Mouse (Mus musculus): ENCODE measurements around the gene Trim50.

The Trim50 gene

DNA sequence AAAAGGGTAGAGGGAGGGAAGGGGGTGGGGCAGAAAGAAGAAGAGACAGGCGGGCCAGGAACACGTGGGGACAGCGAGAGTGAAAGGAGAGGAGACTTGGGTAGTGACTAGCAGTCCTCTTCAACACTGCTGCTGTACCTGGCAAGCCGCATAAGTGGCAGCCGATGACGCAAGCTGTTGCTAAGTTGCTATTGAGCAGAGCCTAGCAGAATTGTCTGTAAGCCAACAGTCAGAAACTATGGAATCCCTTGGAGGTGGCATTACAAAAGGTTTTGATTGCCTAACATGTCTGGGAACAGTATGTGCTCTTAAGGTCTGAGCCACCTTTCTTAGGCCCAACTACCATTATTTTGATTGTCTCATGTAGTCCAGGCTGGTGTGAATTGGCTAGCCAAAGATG, 15.2 kb downstream of the Trim50 start:
- in situ Hi-C loops (cut with MboI; ENCODE audit: unreplicated experiment in 2 of 2), result loop anchor here in 1 of 2 experiments (10.0 kb wide), 1 partner anchor 254 kb away; no protein-coding TSS in a partner anchor

DNA sequence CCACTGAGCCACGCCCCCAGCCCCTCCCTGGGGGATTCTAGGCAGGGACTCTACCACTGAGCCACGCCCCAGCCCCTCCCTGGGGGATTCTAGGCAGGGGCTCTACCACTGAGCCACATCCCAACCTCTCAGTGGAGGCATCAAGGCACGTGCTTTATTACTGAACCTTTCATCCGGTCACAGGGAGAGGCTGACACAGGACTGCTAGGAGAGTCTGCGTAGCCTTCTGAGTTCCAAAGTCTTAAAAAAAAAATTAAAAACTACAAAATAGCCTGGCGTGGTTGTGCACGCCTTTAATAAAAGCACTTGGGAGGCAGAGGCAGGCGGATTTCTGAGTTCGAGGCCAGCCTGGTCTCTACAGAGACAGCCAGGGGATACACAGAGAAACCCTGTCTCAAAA, 16.1 kb downstream of the Trim50 start:
- in situ Hi-C loops (cut with MboI; ENCODE audit: unreplicated experiment in 2 of 2), result loop anchor here in 1 of 2 experiments (10.0 kb wide), 1 partner anchor 254 kb away; no protein-coding TSS in a partner anchor

DNA sequence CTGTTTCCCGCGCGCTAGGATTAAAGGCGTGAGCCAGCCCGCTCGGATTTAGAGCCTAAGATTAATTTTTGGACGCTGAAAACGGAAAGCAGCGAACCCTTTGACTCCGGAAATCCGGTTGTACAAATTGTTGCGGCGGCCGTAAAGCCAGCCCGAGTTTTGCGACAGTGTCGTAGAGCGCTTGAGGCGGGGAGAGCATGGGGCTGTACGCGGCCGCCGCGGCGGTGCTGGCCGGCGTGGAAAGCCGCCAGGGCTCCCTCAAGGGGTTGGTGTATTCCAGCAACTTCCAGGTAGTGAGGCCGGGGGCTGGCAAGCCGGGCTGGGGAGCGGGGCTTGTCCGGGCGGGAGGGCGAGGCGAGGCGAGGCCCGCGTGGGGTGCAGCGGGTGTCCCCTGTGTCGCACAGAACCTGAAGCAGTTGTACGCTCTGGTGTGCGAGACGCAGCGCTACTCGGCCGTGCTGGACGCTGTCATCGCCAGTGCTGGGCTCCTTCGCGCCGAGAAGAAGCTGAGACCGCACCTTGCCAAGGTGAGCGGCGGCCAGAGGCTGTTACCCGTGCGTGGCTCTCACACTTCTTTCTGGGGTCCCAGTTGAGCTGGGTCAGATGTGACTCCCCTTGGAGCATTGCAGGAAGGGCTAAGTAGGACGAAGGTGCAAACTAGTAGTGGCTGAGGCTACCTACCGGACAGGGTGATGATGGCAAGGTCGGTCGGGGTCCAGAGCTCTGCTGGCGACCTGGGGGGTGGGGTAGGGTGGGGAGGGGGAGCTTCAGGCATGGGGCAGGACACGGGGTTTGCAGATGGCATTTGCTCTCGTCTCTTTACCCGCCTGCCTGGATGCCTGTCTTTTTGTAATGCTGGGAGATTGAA, 16.9 kb downstream of the Trim50 start, which contains the start of gene Nsun5:
Gene Nsun5 (plus strand): TSS at position 167 of the 868 bp plus-strand sequence.
- in situ Hi-C loops (cut with MboI; ENCODE audit: unreplicated experiment in 2 of 2), result loop anchor here in 1 of 2 experiments (10.0 kb wide), 1 partner anchor 255 kb away; no protein-coding TSS in a partner anchor

- in situ Hi-C loops (cut with MboI; ENCODE audit: unreplicated experiment in 2 of 2), result no loop called here
These were observed 18.1 kb downstream of the Trim50 start for GRCm38 (mm10) chr5:135371195-135371594.

- in situ Hi-C loops (cut with MboI; ENCODE audit: unreplicated experiment in 2 of 2), result no loop called here
These were observed 20.5 kb downstream of the Trim50 start for GRCm38 (mm10) chr5:135373601-135374000.

DNA sequence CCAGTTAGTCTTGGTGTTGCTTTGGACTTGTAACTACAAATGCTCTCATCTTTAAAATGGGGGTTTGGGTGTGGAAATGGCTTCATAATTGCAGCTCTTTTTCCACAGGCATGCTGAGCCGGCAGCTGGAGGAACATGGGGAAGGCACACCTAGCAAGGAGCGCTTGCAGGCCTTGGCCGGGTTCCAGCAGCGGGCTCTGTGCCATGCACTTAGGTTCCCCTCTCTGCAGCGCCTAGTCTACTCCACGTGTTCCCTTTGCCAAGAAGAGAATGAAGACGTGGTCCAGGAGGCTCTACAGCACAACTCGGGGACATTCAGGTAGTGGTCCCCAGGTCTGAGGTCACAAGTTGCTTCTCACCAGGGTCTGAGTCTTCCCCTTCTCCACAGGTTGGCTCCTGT, 22.1 kb downstream of the Trim50 start:
- in situ Hi-C loops (cut with MboI; ENCODE audit: unreplicated experiment in 2 of 2), result no loop called here

- in situ Hi-C loops (cut with MboI; ENCODE audit: unreplicated experiment in 2 of 2), result no loop called here
These were observed 23.2 kb downstream of the Trim50 start for GRCm38 (mm10) chr5:135376341-135376740.

DNA sequence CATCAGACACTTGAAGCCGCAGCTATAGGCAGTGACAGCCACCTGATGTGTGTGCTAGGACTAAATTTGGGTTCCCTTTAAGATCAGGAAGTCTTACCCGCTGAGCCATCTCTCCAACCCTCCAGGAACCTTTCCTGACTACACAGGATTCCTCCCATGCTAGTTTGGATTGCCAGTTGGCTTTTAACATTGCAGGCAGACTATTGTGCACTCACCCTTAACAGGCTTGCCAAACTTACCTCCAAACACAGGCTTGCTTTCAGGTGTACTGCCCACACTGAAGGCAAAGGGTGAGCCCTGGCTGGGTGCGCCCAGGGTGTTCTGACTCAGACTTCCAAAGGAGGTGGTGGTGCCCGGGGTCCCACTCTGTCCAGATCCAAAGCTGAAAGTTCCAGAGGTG, 27.6 kb downstream of the Trim50 start:
- in situ Hi-C loops (cut with MboI; ENCODE audit: unreplicated experiment in 2 of 2), result no loop called here

GRCm38 (mm10) chr5:135381356-135381925, 28.3 kb downstream of the Trim50 start:
- in situ Hi-C loops (cut with MboI; ENCODE audit: unreplicated experiment in 2 of 2), result no loop called here

- in situ Hi-C loops (cut with MboI; ENCODE audit: unreplicated experiment in 2 of 2), result no loop called here
These were observed 29.7 kb downstream of the Trim50 start for GRCm38 (mm10) chr5:135382746-135383145.

DNA sequence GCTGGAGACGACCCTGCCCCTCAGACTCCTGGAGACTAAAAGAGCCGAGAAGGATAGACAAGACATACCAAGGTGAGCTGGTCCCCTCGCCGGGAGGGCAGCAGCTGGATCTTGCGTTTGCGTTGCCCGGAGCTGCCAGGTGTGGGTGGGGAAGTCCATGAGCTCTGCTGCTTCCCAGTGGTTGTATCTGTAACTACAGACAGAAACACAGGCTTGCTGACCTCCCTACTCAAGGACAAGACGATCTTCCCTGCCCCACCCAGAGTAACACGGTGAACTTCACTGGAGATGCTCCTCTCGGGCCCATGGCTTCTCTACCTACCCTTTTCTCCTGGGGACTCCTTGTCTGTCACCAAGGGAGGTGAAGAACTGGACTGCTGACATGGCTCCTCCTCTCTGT, 30.7 kb downstream of the Trim50 start:
- in situ Hi-C loops (cut with MboI; ENCODE audit: unreplicated experiment in 2 of 2), result no loop called here

DNA sequence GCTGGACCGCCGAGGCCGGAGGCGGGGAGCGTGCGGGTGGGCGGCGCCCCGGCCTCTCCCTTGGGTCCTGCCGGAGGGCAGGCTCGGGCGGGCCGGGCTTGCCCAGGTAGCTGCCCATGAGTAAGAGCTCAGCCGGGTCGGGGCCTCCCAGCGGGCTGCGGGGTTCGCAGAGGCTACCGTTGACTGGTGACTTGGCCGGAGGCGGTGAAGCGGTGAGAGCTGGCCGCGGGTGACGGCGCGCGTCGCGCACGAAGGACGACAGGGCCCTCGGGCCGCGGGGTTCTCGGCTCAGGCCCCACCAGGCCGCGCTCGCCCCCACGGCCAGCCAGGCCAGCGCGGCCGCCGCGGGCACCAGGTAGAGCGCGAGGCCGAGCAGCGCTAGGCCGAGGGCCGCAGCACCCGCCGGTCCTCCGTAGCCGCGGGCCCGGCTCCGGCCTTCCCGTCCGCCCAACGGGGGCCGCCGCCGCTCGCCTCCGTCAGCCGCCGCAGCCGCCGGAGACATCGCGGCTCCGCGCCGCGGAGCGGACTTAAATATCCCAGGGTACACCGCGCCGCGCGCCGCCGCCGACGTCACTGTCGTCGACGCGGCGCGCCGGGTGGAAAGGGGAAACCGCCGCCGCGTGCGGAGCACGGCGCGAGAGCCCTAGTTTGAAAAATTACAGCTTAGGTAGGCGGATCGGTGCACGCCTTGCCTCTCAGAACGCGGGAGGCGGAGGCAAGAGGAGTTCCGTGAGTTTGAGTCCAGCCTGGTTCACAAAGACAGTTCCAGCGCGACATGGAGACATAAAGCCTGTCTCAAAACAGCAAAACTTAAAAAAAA, 41.1 kb downstream of the Trim50 start, which contains the start of gene Pom121:
Gene Pom121 (minus strand): TSS at position 543 of the 820 bp plus-strand sequence.
- in situ Hi-C loops (cut with MboI; ENCODE audit: unreplicated experiment in 2 of 2), result no loop called here

DNA sequence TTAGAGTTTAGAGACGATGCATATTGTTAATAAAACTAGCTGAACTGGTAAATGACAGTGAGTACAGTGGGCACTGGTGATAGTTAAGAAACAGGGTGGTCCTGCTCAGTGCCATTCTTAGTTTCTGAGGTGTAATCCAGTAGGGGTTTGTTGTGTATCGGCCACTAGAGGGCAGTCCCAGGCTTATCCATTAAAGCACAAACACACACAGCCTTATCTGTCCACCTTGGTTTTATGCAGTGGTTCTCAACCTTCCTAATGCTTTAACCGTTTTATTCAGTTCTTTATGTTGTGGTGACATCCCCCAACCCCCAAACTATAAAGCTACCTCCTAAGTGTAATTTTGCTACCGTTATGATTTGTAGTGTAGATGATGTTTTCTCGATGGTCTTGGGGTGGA, 42.7 kb downstream of the Trim50 start:
- in situ Hi-C loops (cut with MboI; ENCODE audit: unreplicated experiment in 2 of 2), result no loop called here

DNA sequence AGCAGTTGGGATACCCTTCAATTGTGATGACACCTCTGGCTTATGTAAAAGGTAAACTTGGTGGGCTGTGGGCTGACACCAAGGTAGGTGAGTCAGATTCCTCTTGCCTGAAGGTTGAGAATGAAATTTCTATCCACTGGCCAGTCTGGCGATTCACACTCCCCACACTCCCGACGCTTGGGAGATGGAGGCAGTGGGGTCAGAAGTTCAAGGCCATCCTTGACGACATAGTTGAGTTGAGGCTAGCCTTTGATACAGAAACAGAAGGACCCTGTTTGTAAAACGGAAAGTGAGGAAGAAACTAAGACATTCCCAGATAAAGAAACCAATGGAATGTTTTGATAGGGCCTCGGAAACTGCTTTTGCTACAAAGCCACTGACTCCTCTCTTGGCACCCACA, 46.3 kb downstream of the Trim50 start:
- in situ Hi-C loops (cut with MboI; ENCODE audit: unreplicated experiment in 2 of 2), result no loop called here

DNA sequence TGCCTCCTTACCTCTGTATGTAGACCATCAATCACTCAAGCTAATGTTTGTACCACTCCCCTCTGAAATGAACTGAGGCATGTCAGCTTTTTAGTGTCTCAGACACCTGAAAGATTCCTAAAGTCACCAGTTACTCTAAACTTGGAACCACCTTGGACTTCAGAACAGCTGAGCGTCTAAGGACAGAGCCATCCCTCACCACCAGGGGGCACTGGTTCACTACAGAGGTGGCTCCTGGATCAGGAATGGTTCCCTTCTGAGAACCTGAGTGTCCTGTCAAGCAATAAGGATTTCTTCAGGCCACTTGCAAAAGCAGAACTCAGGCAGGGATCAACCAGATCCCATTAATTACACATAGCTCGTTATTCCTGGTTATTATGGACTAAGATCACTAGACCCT, 47.1 kb downstream of the Trim50 start:
- in situ Hi-C loops (cut with MboI; ENCODE audit: unreplicated experiment in 2 of 2), result loop anchor here (5.0 to 10.0 kb wide), 6 partner anchors 92 to 455 kb away; no protein-coding TSS in a partner anchor

- in situ Hi-C loops (cut with MboI; ENCODE audit: unreplicated experiment in 2 of 2), result loop anchor here (5.0 to 10.0 kb wide), 6 partner anchors 88 to 450 kb away; no protein-coding TSS in a partner anchor
These were observed 51.5 kb downstream of the Trim50 start for GRCm38 (mm10) chr5:135404623-135405022.

DNA sequence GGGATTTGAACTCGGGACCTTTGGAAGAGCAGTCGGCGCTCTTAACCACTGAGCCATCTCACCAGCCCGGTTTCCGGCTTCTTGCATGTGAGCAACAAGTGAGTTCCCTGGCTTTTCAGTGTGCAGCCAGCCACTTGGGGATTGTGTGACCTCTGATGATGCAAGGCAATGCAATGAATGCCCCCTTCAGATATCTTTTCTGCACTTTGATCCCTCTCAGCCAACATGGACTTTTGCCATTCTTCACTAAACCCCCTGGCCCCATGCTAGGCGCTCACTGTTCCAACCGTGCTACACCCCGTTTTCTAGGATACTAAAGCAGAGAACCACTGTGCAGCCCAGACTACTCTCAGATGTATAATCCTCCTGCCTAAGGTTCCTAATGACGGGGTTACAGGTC, 52.3 kb downstream of the Trim50 start:
- in situ Hi-C loops (cut with MboI; ENCODE audit: unreplicated experiment in 2 of 2), result loop anchor here in 1 of 2 experiments (10.0 kb wide), 2 partner anchors 359 to 449 kb away; no protein-coding TSS in a partner anchor

GRCm38 (mm10) chr5:135408114-135408513, 55.0 kb downstream of the Trim50 start:
- in situ Hi-C loops (cut with MboI; ENCODE audit: unreplicated experiment in 2 of 2), result loop anchor here in 1 of 2 experiments (10.0 kb wide), 2 partner anchors 357 to 447 kb away; no protein-coding TSS in a partner anchor

DNA sequence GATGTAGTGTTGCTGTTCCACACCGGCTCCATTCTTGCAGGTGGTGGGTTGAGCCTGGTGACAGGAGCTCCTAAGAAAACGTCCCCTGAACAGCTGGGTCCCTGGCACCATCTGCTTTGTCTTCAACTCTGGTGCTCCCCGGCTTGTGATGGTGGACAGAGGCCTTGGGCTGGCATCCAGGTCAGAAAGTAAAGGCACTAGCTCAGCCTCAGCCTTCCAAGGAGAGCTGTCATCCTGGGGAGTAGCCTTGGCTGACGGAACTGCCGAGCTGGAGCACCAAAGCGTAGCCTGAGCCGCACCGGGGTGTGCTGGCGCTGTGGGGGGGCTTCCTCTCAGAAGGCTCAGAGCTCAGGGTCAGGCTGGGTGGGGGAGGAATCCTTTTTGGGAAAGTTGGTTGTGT, 57.2 kb downstream of the Trim50 start:
- in situ Hi-C loops (cut with MboI; ENCODE audit: unreplicated experiment in 2 of 2), result no loop called here
